Mouse (Mus musculus): ENCODE data around the gene Cyp4f18. TPM values are rescaled to one million over a fixed set of nuclear protein-coding genes. Genes with fewer than 3 reads are reported as not detected.

Cyp4f18 gene
- polyA plus RNA-seq, 1 experiment from 2014 or later = 2.6 TPM

DNA sequence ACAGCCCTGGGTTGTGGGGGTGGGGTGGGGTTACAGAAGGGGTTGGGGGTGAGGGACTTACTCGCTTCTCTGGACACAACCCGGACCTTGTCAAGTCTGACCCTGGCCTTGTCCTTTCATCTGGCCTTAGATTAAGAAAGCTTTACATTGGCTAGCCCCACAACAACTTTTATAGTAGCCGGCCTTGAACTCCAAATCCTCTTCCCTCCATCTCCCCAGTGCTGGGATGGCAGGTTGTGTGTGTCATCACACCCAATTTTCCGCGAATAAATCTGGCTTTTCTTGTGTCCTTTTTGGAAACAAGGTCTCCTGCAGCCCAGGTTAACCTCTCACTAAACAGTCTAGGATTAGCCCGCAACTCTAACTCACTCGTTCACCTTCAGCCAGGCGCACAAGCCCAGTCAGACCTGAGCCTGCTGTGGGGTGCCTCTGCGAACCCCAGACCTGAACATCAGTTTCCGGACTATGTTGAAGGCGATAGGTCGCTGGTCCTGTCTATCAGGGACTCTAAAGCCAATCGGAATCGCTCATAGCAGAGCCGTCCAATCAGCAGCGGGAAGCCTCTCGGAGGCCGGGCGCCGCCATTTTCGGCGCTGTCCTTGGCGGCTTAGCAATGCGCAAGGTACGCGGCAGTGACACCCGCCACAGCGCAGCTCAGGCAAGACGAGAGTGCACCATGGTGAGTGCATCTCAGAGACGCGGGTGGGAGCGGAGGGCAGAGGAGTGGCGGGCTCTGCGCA lies 58.8 kb downstream of the Cyp4f18 start, which contains the start of gene Zfp961:
Gene Zfp961 (plus strand): TSS at position 557 of the 740 bp plus-strand sequence.
- peak within 1 kb of the TSS; percentile 84 for H3K27ac ChIP-seq
- no peaks in the 10 kb centered on the region for H3K9me3 ChIP-seq
- 2% methylated on average over 34 of the region's 34 CpGs for WGBS
- H3K4me2 ChIP-seq (replicated peaks) = peak within 1 kb of the TSS; percentile 65
- peak within 1 kb of the TSS; percentile 76 for H3K4me3 ChIP-seq (replicated peaks)
- peaks cover 4% of the 10 kb centered on the region; the same call in 1 of the 2 replicates for H3K36me3 ChIP-seq
- H3K9ac ChIP-seq = peak within 1 kb of the TSS; percentile 80
- H3K27me3 ChIP-seq (replicated peaks) = no peaks in the 10 kb centered on the region
- peaks cover 4% of the 10 kb centered on the region; the same call in 1 of the 2 replicates for H3K4me1 ChIP-seq (replicated peaks)
- peak; percentile 100 for ATAC-seq

DNA sequence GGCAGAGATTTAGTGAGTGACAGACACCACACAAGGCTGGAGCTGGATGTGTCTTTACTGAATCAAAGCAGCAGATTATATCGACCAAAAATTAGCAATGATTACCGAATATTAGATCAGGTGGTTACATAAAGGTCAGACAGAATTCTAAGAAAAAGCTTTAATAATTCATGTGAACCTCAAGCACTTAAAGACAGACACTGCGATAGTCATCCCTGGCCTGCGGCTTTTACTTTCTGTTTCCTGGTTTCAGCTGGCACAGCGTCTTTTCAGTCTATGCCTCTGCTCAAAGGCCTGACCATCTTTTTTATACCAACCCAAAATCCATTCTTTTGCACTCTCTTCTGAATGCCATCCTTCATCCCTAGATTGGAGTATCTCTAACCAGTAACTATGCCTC lies 60.8 kb downstream of the Cyp4f18 start:
- Histone ChIP-seq H3K27ac (no peak overlapping the region), H3K4me2 (replicated peaks) (no peak overlapping the region), H3K36me3 (no peaks in the 10 kb centered on the region), H3K9ac (no peak overlapping the region), H3K9me3 (no peaks in the 10 kb centered on the region), H3K27me3 (replicated peaks) (no peaks in the 10 kb centered on the region), H3K4me1 (replicated peaks) (peaks cover 4% of the 10 kb centered on the region; the same call in 1 of the 2 replicates), H3K4me3 (replicated peaks) (no peak overlapping the region)
- no peak for ATAC-seq
- 86% methylated on average over 5 of the region's 5 CpGs for WGBS

DNA sequence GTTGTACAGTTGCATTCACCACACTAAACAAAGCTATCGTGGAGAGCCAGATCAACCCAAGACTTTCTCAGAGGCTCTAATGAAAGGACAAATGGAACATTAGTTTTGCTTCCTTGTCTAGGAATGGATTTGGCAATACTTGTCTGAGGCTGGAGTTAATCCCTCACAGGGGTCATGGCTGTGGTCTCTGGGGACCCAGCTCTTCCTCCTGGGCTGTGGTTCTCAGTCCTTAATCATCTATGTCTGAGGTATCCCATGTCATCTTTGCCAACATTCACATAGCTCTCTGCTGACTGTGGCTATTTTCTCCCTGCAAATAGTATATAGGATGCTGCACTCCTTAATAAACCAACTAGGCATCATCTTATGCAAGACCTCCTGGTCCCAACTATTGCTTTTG lies 67.7 kb downstream of the Cyp4f18 start:
- no peak overlapping the region for H3K27ac ChIP-seq
- 79% methylated on average over 1 of the region's 1 CpGs for WGBS

DNA sequence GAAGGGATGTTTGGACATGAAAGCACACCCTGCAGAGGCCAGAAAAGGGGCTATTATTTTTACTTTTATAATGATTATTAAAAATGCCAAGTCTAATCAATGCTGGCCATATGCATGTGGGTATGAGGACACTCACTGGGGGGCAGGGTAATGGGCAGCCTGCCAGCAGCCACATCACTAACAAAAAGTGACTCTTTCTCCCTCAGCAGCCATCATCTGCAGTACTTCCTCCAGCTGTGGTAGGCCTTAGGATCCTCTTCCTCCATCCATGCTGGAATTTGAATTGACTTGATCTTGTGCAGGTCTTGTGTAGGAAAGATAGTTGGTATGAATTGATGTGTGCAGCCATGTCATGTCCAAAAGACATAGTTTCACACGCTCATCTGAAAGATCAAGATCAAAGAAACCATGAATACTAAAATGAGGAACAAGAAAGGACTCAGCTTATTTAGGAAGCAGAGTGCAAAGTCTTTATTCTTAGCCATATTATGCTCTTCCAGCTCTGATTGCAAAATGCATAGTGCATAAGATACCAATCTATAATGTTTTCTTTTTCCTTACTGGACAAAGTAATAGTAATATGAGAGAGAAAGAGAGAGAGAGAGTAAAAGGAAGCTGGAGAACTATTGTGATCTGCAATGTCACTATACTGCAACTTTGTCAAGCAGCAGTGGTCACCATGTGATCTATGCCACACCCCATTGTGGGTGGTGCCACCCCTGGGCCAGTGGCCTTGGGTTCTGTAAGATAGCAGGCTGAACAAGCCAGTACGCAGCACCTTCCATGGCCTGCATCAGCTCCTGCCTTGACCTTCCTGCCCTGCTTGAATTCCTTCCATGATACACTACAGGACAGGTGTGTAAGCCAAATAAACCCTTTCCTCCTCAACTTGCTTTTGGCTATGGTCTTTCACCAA lies 68.9 kb downstream of the Cyp4f18 start:
- H3K4me2 ChIP-seq (replicated peaks) = no peak overlapping the region
- H3K4me1 ChIP-seq (replicated peaks) = no peaks in the 10 kb centered on the region
- H3K36me3 ChIP-seq = no peaks in the 10 kb centered on the region
- H3K9ac ChIP-seq = no peak overlapping the region
- ATAC-seq = no peak
- H3K9me3 ChIP-seq = no peaks in the 10 kb centered on the region
- H3K4me3 ChIP-seq (replicated peaks) = no peak overlapping the region
- 74% methylated on average over 2 of the region's 2 CpGs for WGBS
- no peak overlapping the region for H3K27ac ChIP-seq
- no peaks in the 10 kb centered on the region for H3K27me3 ChIP-seq (replicated peaks)

More for the DNA sequence above, 67.7 kb downstream of the Cyp4f18 start:
- no peaks in the 10 kb centered on the region for H3K4me1 ChIP-seq (replicated peaks)
- no peaks in the 10 kb centered on the region for H3K9me3 ChIP-seq
- no peak overlapping the region for H3K4me2 ChIP-seq (replicated peaks)
- H3K9ac ChIP-seq = no peak overlapping the region
- no peak for ATAC-seq
- no peaks in the 10 kb centered on the region for H3K27me3 ChIP-seq (replicated peaks)
- H3K4me3 ChIP-seq (replicated peaks) = no peak overlapping the region
- H3K36me3 ChIP-seq = no peaks in the 10 kb centered on the region

Other genes starting within 250 kb of the Cyp4f18 start
- 4.2 and 5.4 TPM in 2 replicates for gene Zfp709, start 127.6 kb downstream of the Cyp4f18 start, polyA plus RNA-seq (2015; fragmentation: Nextera tagmentation; extraction: Ambion mirVana)
- 3.8 and 4.4 TPM in 2 replicates for gene Zfp882, start 101.0 kb downstream of the Cyp4f18 start, polyA plus RNA-seq (2015; fragmentation: Nextera tagmentation; extraction: Ambion mirVana)
- gene Zfp617, start 101.0 kb downstream of the Cyp4f18 start, polyA plus RNA-seq (2015; fragmentation: Nextera tagmentation; extraction: Ambion mirVana) = 18.4 and 20.0 TPM in 2 replicates
- gene Zfp961, start 58.6 kb downstream of the Cyp4f18 start, polyA plus RNA-seq (2015; fragmentation: Nextera tagmentation; extraction: Ambion mirVana) = 20.7 and 23.3 TPM in 2 replicates
- not detected in 2 replicates for gene Olfr372, start 31.6 kb upstream of the Cyp4f18 start, polyA plus RNA-seq (2015; fragmentation: Nextera tagmentation; extraction: Ambion mirVana)
- 0.05 and 0.09 TPM in 2 replicates for gene Olfr373, start 73.6 kb upstream of the Cyp4f18 start, polyA plus RNA-seq (2015; fragmentation: Nextera tagmentation; extraction: Ambion mirVana)
- 0.01 and 0.04 TPM in 2 replicates for gene Olfr374, start 97.4 kb upstream of the Cyp4f18 start, polyA plus RNA-seq (2015; fragmentation: Nextera tagmentation; extraction: Ambion mirVana)
- gene Tpm4, start 125.3 kb upstream of the Cyp4f18 start, polyA plus RNA-seq (2015; fragmentation: Nextera tagmentation; extraction: Ambion mirVana) = 545 and 589 TPM in 2 replicates
- gene Rab8a, start 151.6 kb upstream of the Cyp4f18 start, polyA plus RNA-seq (2015; fragmentation: Nextera tagmentation; extraction: Ambion mirVana) = 149 and 159 TPM in 2 replicates
- 1.5 and 2.0 TPM in 2 replicates for gene Hsh2d, start 180.0 kb upstream of the Cyp4f18 start, polyA plus RNA-seq (2015; fragmentation: Nextera tagmentation; extraction: Ambion mirVana)
- not detected in 2 replicates for gene Cib3, start 203.2 kb upstream of the Cyp4f18 start, polyA plus RNA-seq (2015; fragmentation: Nextera tagmentation; extraction: Ambion mirVana)
- gene Gm11034, start 204.0 kb upstream of the Cyp4f18 start, polyA plus RNA-seq (2015; fragmentation: Nextera tagmentation; extraction: Ambion mirVana) = not detected in 2 replicates
- gene Fam32a, start 210.1 kb upstream of the Cyp4f18 start, polyA plus RNA-seq (2015; fragmentation: Nextera tagmentation; extraction: Ambion mirVana) = 70.9 and 72.8 TPM in 2 replicates
- 96.6 and 104 TPM in 2 replicates for gene Ap1m1, start 230.4 kb upstream of the Cyp4f18 start, polyA plus RNA-seq (2015; fragmentation: Nextera tagmentation; extraction: Ambion mirVana)

Data from intestine, embryonic 15.5 days (tissue).